Mouse (Mus musculus) MEL-GATA-1-ER (cell line): ENCODE data around the gene Adamtsl4.

ENCODE experiments used
- DNase-seq: peaks from one replicate; pipeline ENCODE4 v3.0.0-alpha.2; 2012; ENCODE audit warnings: low read depth; ENCODE audit errors: extremely low read depth

The Adamtsl4 gene

DNA sequence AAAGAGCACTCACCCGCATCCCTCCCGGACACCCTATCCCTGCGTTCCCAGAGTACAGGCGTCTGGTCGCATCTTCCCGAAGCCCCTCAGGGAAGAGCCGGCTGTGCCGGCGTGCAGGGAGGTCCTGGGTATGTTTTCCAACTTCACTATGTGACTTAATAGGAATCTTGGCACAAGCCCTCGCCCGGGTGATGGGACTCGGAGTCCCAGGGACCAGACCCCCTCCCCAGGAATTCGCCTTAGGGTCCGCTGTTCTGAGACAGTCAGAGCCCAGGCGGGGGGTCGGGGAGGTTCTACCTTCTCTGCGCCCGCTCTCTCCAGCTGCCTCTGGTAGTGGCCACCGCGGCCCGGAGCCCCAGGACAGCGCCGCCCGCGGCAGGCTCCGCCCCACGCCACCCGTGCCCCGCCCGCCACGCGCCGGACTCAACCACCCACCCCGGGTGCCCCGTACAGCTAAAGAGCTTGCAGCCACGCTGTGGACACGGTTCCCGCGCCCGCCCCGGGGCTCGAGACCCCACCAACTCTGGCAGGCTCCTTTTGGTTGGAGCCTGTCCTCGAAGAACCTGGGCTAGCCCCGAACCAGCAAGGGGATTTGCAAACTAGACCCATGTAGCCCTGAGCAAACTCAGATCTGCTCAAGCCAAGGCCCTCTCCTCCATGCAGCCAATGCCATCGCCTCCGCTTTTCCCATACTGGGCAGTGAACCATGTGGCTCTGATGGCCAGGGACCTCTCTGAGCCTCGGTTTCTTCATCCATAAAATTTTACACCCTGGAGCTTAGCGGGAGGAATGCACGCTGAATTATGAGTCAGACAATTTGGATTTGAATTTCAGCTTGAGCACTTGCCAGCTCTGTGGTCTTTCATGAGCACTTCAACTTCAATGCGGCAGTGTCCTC lies at the start of gene Adamtsl4:
TSS of gene Adamtsl4 (minus strand) at position 394 of the 898 bp plus-strand sequence.
- no peak for DNase-seq

DNA sequence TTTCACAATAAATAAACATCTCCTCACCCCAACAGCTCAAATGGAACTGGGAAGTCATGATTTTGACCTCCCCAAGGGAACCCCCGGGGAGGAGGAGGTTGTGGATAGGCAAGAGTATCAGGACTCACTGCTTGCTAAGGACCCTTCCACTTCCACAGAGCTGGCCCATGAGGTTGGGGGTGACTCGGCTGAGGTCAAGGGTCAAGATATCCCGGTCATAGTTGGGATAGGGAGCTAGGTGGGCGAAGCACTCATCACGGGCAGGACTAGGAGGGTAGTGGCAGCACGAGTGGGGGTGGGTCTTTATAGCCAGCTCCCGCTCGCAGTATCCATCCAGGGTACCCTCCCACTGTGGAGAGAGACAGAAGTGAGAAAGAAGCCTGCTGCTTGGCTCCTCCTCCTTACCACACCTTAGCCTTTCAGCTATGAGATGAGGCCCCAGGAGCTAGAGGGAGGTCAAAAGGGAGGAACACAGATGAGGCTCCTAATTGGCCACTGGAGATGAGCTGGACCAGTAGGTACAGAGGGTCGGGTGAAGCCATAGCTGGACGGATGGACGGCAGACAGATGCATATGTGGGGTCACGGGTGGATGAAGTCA lies 47.5 kb upstream of the Adamtsl4 start:
- no peak for DNase-seq

DNA sequence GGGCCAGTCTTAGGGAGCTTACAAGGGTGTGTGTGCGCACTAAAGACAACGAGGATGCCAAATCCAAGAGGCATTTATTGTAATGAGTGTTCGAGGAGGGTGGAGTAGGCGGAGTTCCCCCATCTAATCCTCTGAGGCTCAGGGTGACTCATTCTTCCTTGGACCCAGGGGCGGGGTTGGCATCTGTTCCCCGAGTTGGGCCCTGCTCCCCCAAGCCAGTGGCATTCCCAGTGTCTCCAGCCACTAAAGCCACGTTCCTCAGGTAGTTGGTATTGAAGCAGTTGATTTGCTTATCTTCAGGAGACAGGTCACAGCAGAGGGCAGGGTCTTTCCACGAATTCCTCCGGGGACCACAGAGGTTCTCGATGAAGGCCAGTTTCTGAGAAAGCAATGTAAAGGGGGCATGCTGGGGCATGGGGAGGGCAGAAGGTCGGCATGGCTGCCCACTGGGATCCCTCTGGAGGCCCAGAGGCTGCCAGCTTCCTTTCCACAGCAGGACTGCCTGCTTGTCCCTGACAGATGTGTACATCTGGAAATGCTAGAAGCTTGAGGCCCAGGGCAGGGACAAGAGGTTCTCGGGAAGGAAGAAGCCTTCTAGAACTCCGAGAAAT lies 46.5 kb upstream of the Adamtsl4 start:
- peak; percentile 36 for DNase-seq

GRCm38 (mm10) chr3:95732744-95733521 lies 45.2 kb upstream of the Adamtsl4 start:
- no peak for DNase-seq

- peak; percentile 81 for DNase-seq
These were observed 44.6 kb upstream of the Adamtsl4 start for GRCm38 (mm10) chr3:95732297-95732696.

DNA sequence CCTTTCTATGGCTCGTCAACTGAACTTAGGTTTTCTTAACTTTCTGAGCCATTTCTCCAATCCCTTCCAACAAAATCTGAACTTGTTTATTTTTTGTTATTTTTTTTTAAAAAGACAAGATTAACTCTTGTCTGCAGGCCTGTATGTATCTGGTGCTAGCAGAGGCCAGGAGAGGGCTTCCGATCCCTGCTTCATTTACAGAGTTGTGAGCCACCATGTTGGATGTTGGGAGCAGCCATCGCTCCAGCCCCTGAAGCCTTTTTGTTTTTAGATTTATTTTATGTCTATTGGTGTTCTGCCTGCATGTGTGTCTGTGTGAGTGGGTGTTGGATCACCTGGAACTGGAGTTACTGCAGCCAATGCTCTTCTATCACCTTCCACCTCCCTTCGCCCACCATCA lies 44.1 kb upstream of the Adamtsl4 start:
- no peak for DNase-seq

- DNase-seq: no peak
These were observed 42.7 kb upstream of the Adamtsl4 start for GRCm38 (mm10) chr3:95730431-95730830.

- DNase-seq: no peak
These were observed 41.2 kb upstream of the Adamtsl4 start for GRCm38 (mm10) chr3:95728906-95729305.

- no peak for DNase-seq
These were observed 39.1 kb upstream of the Adamtsl4 start for GRCm38 (mm10) chr3:95726696-95727358.

DNA sequence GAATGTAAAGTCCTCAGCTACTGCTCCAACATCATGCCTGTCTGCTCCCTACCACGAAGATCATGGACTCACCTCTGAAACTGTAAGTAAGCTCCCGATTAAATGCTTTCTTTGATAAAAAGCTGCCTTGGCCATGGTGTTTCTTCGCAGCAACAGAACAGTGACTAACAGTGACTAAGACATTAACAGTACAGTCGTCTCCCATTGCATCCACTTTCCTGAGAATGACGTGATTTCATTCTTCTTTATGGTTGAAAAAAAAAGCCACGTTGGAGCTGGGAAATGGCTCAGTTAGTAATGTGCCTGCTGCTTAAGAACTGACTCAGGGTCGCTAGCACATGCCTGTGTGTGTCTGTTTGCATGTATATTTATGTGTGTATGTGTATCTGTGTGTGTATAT lies 38.1 kb upstream of the Adamtsl4 start:
- DNase-seq: no peak

DNA sequence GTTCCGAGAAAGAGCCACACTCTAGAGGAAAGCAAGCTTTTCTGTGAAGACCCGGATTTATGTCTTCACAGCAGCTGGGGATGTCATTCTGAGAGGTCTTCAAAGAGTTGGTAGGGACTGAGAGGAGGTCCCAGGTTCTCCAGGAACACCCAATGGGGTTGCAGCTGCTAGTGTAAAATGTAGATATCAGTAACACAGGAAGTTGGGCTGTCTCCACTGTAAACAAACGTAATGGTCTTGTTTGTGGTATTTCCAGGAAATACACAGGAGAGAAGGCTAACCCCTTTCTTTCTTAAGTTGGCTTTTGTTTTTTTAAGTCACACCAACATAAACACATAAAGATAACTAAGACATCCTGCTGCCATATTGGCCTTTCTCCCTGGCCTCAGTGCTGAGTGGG lies 34.7 kb upstream of the Adamtsl4 start:
- peak; percentile 70 for DNase-seq

DNA sequence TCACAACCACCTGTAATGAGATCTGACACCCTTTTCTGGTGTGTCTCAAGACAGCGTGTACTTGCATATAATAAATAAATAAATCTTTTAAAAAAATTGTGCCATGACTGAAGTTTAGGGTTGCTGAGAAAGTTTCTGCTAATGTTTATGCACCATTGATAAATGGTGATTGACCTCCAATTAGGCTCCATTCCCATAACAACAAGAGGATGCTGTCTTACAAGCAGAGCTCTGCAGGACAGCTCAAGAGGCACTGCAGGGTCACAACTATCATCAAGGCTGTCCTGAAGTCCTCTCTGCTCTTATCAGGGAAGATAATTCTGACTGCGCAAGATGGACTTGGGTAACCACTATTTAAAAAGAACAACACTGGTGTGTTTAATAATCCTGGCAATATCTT lies 30.4 kb upstream of the Adamtsl4 start:
- DNase-seq: no peak

DNA sequence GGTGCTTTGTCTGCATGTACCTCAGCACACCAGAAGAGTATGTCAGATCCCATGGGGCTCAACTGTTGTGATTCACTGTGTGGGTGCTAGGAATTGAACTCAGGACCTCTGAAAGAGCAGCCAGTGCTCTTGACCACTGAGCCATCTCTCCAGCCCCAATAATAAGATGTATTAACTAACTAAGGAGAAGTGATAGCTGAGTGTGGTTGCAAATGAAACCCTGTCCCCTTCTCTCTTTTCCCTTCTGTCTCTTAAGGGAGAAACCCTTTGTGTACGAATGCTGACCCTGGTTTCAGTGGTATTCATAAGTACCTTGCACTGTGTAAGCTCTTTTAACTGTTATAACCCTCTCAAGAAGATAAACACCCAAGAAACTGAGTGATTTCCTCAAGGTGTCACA lies 28.4 kb upstream of the Adamtsl4 start:
- no peak for DNase-seq

GRCm38 (mm10) chr3:95709967-95710366 lies 22.2 kb upstream of the Adamtsl4 start:
- DNase-seq: no peak

DNA sequence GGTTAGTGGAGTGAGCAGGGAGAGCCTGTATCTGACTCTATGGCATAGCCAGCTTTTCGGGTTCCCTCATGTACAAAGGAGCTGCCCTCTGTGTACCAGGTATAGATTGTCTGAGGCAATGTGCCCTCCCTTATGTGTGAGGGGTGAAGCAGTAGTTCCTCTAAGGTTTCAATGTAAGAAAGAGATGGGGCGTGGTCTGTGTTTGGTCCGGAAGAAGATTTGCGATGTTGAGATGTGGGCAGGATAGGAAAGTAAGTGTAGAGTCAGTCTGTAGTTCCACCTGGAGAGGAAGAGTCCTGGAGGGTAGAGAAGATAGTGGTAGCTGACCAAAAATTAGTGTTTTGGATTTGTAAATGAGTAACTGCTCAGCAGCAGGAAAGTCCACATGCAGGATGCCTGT lies 21.3 kb upstream of the Adamtsl4 start:
- DNase-seq: no peak

- no peak for DNase-seq
These were observed 19.8 kb upstream of the Adamtsl4 start for GRCm38 (mm10) chr3:95707497-95707896.

DNA sequence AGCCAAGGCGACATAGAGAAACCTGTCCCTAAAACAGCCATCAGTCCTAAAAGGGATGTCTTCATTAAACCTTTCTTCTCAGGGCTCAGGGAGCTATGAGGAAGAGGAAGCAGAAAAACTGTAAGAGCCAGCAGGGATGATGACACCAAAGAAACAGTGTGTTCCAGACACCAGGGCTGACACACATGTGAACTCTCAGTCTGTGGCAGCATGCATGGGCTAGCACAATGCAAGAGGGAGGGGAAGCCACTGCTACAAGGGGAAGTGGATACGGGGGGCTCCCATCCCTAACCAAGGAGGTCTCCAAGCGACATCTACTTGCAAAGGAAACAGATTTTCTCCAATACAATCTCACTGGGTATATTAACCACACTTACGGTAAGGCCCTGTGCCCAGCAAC lies 18.6 kb upstream of the Adamtsl4 start:
- no peak for DNase-seq

GRCm38 (mm10) chr3:95704612-95705011 lies 16.9 kb upstream of the Adamtsl4 start:
- no peak for DNase-seq

GRCm38 (mm10) chr3:95703276-95703675 lies 15.6 kb upstream of the Adamtsl4 start:
- no peak for DNase-seq

DNA sequence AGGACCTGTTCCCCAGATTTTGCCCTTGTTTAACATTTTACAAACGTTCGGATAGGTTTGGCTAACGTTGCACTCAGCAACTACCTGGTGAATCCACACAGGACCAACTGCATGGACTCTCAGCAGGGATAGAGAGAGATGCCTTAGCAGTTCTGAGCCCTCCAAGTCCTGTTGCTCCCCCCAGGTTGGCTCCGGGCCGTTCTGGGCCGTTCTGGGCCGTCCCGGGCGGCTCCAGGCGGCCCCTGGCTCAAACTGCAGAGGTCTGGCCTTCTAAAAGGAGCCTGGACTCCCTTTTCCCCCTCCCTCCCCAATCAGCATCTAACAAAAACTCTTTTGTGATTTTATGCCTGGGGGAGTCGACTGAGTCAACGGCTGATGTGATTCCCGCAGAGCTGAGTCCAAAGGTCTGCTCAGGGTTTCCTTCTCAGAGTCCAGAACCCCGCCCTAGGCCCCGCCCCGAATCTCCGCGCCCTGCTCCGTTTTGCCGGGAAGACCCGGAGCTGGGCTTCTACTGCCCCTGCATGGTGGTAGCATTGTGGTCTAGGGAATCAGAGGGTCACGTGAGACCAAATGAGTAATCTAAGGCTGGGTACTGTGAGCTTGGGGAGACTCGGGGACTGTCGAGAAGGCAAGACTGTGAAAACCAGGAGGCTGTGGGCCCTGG lies 14.3 kb upstream of the Adamtsl4 start:
- no peak for DNase-seq

DNA sequence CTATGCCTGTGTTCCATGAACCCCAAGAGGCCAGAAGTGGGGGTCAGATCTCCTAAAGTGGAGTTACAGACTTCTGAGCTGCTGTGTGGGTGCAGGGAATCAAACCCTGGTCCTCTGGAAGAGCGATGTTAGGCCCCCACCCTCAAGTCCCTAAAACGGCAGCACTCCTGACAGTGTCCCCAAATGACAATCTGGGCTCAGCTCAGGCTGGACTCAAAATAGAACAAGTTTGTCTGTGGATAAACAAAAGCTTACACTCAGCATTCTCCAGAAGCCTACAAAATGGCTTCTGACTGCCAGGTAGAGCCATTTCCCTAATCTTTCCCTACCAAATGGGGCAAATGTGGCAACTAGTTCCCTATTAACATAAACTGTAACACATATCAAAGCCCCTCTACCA lies 13.4 kb upstream of the Adamtsl4 start:
- DNase-seq: no peak
